Mouse (Mus musculus) limb, embryonic 11.5 days (tissue): ENCODE data around the gene Ddx46. TPM values are rescaled to one million over a fixed set of nuclear protein-coding genes. Genes with fewer than 3 reads are reported as not detected.
"Not testable (repeated sequence)": the region's sequence is repeated elsewhere in the genome, so short reads cannot be mapped to it uniquely, and the experiment has no call there.

Source experiments
- ATAC-seq: fragments of 200-750 bp; cut with Nextera tagmentation; 2 replicates; pipeline ENCODE4 v1.8.0; 2017; ENCODE audit warnings: low read depth; ENCODE audit not compliant: insufficient number of reproducible peaks, low FRiP score, low TSS enrichment
- DNase-seq: peaks from one replicate; pipeline ENCODE4 v3.0.0-alpha.2; 2015; ENCODE audit warnings: low spot score
- H3K27ac ChIP-seq: fragments of 300-500 bp; sonication (generic); replicated peaks from 2 replicates; pipeline ENCODE4 v1.5.1; 2014; ENCODE audit warnings: low read depth, mild to moderate bottlenecking, low read length
- H3K27me3 ChIP-seq: fragments of 300-500 bp; sonication (generic); 2 replicates; pipeline ENCODE4 v1.6.1; 2014; ENCODE audit warnings: mild to moderate bottlenecking, low read length, mixed read lengths; ENCODE audit not compliant: control insufficient read depth, insufficient read depth
- H3K36me3 ChIP-seq: fragments of 300-500 bp; sonication (generic); 2 replicates; pipeline ENCODE4 v1.6.1; 2014; ENCODE audit warnings: mild to moderate bottlenecking, low read length, moderate library complexity, mixed read lengths; ENCODE audit not compliant: control insufficient read depth, insufficient read depth
- H3K4me1 ChIP-seq: fragments of 300-500 bp; sonication (generic); 2 replicates; pipeline ENCODE4 v1.6.1; 2014; ENCODE audit warnings: low read length, mixed read lengths; ENCODE audit not compliant: control insufficient read depth, insufficient read depth
- H3K4me2 ChIP-seq: fragments of 300-500 bp; sonication (generic); 2 replicates; pipeline ENCODE4 v1.6.1; 2014; ENCODE audit warnings: low read depth, mild to moderate bottlenecking, moderate library complexity; ENCODE audit not compliant: severe bottlenecking
- H3K4me3 ChIP-seq: fragments of 300-500 bp; sonication (generic); 2 replicates; pipeline ENCODE4 v1.5.1; 2014; ENCODE audit warnings: low read depth, low read length
- H3K9ac ChIP-seq: fragments of 300-500 bp; sonication (generic); 2 replicates; pipeline ENCODE4 v1.6.1; 2014; ENCODE audit warnings: mild to moderate bottlenecking, low read length
- H3K9me3 ChIP-seq: fragments of 300-500 bp; sonication (generic); 2 replicates; pipeline ENCODE4 v1.6.1; 2016; ENCODE audit warnings: low read length; ENCODE audit not compliant: control insufficient read depth
- WGBS: fragments of 180-500 bp; shearing (Covaris S2); extraction: QIAGEN DNeasy Blood & Tissue Kit; methylation state at CpG from one replicate; pipeline ENCODE4 v1.1.7; 2014; 5-methylcytosine and 5-hydroxymethylcytosine counted together
- polyA plus RNA-seq: library from polyadenylated mRNA; unstranded; fragments of >200 nt; fragmentation: Nextera tagmentation; extraction: Ambion mirVana; gene quantifications from 2 replicates; pipeline ENCODE4 v1.2.1, GENCODE M21; 2014

The Ddx46 gene
- polyA plus RNA-seq, 1 experiment from 2014 or later: 60.8 TPM

DNA sequence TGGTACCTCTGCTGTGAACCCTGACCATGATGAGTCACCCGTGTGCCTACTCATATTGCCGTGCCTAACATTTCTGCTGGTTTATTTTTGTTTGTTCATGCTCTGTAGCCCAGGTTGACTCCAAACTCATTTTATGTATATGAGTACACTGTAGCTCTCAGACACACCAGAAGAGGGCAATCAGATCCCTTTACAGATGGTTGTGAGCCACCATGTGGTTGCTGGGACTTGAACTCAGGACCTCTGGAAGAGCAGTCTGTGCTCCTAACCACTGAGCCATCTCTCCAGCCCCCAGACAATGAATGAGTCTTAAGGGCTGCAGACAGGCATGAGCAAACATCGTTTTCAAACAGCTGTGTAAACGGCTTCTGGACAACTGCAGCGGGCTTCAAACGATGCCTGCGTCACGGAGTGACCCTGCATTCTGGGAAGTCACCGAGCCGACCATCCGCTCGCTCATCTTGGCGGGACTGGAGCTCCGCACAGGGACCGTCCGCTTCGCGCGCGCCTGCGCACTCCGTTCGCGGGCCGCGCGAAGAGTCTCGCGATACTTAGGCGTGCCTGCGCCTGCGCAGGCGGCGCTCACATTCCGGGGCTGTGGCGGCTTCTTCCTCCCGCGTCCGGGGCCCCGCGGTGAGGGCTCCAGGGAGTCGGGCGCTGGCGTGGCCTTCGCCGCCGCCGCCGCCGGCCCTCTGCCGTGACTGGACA is 57.9 kb downstream of the Ddx46 start, which contains the start of gene B230219D22Rik:
Gene B230219D22Rik (plus strand): TSS at position 590 of the 708 bp plus-strand sequence.
- 3% methylated on average over 45 of the region's 51 CpGs for WGBS
- H3K36me3 ChIP-seq: no peaks in the 10 kb centered on the region
- H3K27me3 ChIP-seq: no peaks in the 10 kb centered on the region
- peak within 1 kb of the TSS; percentile 86 for H3K4me3 ChIP-seq
- H3K9ac ChIP-seq: peak within 1 kb of the TSS; percentile 100
- H3K9me3 ChIP-seq: no peaks in the 10 kb centered on the region
- peak within 1 kb of the TSS; percentile 97 for H3K27ac ChIP-seq
- H3K4me2 ChIP-seq: peak within 1 kb of the TSS; percentile 60
- ATAC-seq (peak; percentile 85), DNase-seq (peak; percentile 93)
- peaks cover 10% of the 10 kb centered on the region for H3K4me1 ChIP-seq

DNA sequence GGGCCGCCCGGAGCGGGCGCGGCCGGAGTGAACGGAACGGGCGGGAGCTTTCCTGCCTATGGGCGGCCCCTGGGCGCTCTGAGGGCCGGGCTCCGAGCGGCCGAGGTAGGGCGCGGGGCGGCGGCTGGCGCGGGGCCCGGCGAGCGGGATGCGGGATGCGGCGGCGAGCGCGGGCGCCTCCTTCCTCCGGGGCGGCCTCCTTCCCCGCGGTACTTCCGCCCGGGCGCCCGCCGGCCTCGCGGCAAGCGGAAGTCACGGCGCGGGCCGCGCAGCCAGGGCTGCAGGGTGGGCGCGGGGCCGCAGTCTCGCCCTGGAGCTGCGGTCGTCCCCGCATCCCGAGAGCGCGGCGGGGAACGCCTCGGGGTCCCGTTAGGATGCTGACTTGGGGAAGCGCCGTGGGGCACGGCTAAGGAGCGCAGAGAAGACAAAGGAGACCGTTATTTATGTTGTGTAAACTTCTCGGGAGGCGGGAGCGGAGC is 58.5 kb downstream of the Ddx46 start:
- Histone ChIP-seq H3K4me2 (peak overlapping the region; percentile 60), H3K36me3 (no peaks in the 10 kb centered on the region), H3K4me3 (peak overlapping the region; percentile 86), H3K27ac (peak overlapping the region; percentile 97), H3K27me3 (no peaks in the 10 kb centered on the region), H3K9me3 (no peaks in the 10 kb centered on the region), H3K4me1 (peaks cover 5% of the 10 kb centered on the region), H3K9ac (peak overlapping the region; percentile 100)
- DNase-seq (peak; percentile 54), ATAC-seq (peak; percentile 68)
- WGBS: under 1% methylated on average over 60 of the region's 70 CpGs

DNA sequence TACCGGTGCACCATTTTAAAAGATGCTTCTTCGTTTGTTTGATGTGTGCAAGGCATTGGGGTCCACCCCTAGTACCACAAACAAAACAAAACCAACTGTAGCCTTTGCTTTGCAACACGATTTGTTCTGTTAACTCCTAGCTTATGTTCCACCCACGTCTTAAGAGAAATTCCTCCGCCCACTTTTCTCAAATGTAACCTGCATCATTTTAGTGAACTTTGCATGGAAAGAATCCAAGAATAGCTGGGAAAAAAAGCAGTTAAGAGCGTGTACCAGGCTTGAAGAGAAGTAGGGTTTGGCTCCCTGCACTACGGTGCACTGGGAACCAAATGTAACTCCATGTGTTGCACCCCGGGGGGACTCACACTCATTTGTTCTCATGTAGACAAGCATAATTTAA is 59.3 kb downstream of the Ddx46 start:
- H3K4me1 ChIP-seq: peaks cover 5% of the 10 kb centered on the region
- peak overlapping the region; percentile 60 for H3K4me2 ChIP-seq
- 11% methylated on average over 8 of the region's 8 CpGs for WGBS
- peak overlapping the region; percentile 86 for H3K4me3 ChIP-seq
- no peaks in the 10 kb centered on the region for H3K9me3 ChIP-seq
- H3K9ac ChIP-seq: peak overlapping the region; percentile 100
- no peak overlapping the region for H3K27ac ChIP-seq
- DNase-seq (no peak), ATAC-seq (no peak)
- no peaks in the 10 kb centered on the region for H3K27me3 ChIP-seq
- H3K36me3 ChIP-seq: peaks cover 4% of the 10 kb centered on the region; the same call in 1 of the 2 replicates

DNA sequence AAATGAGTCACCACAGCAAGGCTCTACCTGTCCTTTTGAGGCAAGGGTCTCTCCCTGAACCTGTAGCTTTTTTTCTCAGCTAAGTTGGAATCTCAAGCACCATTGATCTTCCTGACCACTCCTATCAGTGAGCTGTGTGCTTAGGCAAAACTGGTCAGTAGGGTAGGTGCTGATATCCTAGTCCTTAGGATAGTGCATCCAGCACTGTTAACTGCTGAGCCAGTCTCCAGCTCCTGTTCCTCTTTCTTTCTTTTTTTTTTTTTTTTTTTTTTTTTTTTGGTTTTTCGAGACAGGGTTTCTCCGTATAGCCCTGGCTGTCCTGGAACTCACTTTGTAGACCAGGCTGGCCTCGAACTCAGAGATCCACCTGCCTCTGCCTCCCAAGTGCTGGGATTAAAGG is 61.2 kb downstream of the Ddx46 start:
- WGBS: no CpG with 5 or more reads among the region's 3 CpGs
- H3K9ac ChIP-seq, H3K27ac ChIP-seq, H3K4me3 ChIP-seq, H3K27me3 ChIP-seq, DNase-seq, H3K4me1 ChIP-seq, ATAC-seq, H3K4me2 ChIP-seq, H3K9me3 ChIP-seq: not testable (repeated sequence)
- H3K36me3 ChIP-seq: peaks cover 12% of the 10 kb centered on the region

DNA sequence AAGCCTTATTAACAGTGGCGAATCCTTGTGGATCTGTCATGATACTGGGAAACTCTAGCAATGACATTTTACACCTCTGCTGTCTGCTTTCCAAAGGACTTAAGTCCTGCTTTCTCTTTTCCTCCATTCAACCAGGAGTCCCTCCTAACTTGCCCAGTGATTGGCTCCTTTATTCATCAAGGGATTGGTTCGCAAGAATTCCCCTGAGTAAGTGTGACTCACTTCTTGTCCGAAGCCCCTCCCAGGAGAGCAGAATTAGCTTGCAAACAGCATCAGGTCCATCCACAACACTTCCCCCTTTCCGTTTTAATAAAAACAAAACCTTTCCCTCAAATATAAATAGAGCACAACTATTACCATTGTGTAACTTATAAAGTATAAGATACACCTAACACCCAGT is 69.5 kb downstream of the Ddx46 start:
- Histone ChIP-seq H3K27me3 (no peaks in the 10 kb centered on the region), H3K36me3 (peaks cover 19% of the 10 kb centered on the region)
- no peak for DNase-seq

DNA sequence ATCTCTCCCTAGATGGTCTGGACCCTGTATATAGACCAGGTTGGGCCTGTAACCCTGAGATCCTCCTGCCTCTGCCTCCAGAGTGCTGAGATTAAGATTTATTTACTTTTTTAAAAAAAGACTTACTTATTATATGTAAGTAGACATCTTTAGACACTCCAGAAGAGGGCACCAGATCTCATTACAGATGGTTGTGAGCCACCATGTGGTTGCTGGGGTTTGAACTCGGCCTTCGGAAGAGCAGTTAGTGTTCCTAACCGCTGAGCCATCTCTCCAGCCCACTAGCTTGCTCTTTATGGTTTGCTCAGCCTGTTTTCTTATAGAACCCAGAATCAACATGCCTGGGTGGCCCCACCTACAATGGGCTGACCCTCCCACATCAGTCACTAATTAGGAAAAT is 78.0 kb downstream of the Ddx46 start:
- Histone ChIP-seq H3K27me3 (no peaks in the 10 kb centered on the region), H3K9me3 (no peaks in the 10 kb centered on the region), H3K4me2 (no peak overlapping the region), H3K27ac (no peak overlapping the region), H3K36me3 (no peaks in the 10 kb centered on the region), H3K9ac (no peak overlapping the region), H3K4me1 (0 out of 2 replicates have a peak, but pooled peaks cover 6% of the 10 kb centered on the region), H3K4me3 (no peak overlapping the region)
- 89% methylated on average over 3 of the region's 3 CpGs for WGBS
- DNase-seq: no peak
- ATAC-seq: no peak

More for the DNA sequence above, 69.5 kb downstream of the Ddx46 start:
- no peak overlapping the region for H3K9ac ChIP-seq
- no peak for ATAC-seq
- H3K27ac ChIP-seq: no peak overlapping the region
- H3K9me3 ChIP-seq: no peaks in the 10 kb centered on the region
- H3K4me3 ChIP-seq: no peak overlapping the region
- H3K4me2 ChIP-seq: no peak overlapping the region
- 0 out of 2 replicates have a peak, but pooled peaks cover under 1% of the 10 kb centered on the region for H3K4me1 ChIP-seq
- WGBS: 88% methylated on average over 4 of the region's 4 CpGs

DNA sequence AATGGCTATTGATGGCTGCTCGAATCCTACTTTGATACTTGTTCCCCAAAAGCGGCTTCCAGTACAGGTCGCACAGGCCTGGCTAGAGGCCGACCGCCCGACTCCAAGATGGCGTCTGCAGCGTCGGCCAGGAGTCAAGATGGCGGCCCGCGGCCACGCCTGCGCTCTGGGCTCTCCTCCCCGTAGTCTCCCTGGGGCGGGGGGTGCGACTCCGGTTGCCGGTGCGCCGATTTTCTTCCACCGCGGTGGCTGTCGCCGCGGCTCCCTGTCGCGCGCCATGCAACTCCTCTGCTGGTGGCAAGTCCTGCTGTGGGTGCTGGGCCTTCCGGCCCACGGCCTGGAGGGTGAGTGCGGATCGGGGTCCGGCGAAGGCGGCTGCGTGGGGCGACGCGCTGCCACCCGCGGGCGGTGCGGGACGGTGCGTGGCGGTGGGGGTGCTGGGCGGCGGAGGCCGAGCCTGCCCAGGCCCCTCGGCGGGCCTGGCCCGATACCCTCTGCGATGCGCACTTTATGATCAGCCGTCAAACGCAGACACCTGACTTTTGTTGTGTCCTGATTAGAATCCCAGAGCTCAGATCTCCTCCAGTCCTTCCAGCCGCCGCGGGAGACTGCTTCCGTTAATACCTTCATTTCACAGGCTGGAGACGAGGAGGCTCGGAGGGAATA is 79.8 kb downstream of the Ddx46 start, which contains the start of gene Txndc15:
Gene Txndc15 (plus strand): TSS at position 150 of the 666 bp plus-strand sequence.
- under 1% methylated on average over 63 of the region's 63 CpGs for WGBS

DNA sequence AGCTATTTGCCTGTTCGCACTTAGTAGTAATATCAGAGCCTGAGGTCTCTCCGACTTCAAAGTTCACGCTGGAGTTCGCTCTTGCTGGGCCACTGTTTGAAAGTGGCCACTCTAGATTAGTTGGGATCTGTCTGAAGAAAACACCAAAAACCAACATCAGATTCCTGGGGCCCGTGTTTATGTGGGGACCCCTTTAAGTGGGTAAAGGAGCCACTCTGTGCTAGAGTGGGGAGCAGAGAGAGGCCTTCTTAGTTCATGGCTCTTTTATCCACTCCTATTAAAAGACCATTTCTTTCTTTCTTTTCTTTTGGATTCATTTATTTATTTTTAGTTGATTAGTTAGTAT is 80.3 kb downstream of the Ddx46 start:
- H3K4me1 ChIP-seq: 0 out of 2 replicates have a peak, but pooled peaks cover 3% of the 10 kb centered on the region
- peaks cover 3% of the 10 kb centered on the region; the same call in 1 of the 2 replicates for H3K36me3 ChIP-seq
- no peak overlapping the region for H3K27ac ChIP-seq
- DNase-seq: no peak
- 8% methylated on average over 5 of the region's 5 CpGs for WGBS
- no peaks in the 10 kb centered on the region for H3K9me3 ChIP-seq
- ATAC-seq: peak; percentile 8; the same call in 1 of the 2 replicates
- H3K4me3 ChIP-seq: peak overlapping the region; percentile 84
- H3K4me2 ChIP-seq: peak overlapping the region; percentile 57
- peak overlapping the region; percentile 94 for H3K9ac ChIP-seq
- H3K27me3 ChIP-seq: no peaks in the 10 kb centered on the region

More for the DNA sequence above, 79.8 kb downstream of the Ddx46 start, which contains the start of gene Txndc15:
- Histone ChIP-seq H3K4me3 (peak within 1 kb of the TSS; percentile 84), H3K4me2 (peak within 1 kb of the TSS; percentile 57), H3K4me1 (0 out of 2 replicates have a peak, but pooled peaks cover 3% of the 10 kb centered on the region), H3K9ac (peak within 1 kb of the TSS; percentile 94), H3K27ac (peak within 1 kb of the TSS; percentile 76), H3K36me3 (no peaks in the 10 kb centered on the region), H3K27me3 (no peaks in the 10 kb centered on the region), H3K9me3 (no peaks in the 10 kb centered on the region)
- DNase-seq (peak; percentile 91), ATAC-seq (peak; percentile 89)
